Mouse (Mus musculus) heart, adult 2 months (tissue): ENCODE measurements around the gene Rbbp7. TPM values are rescaled to one million over a fixed set of nuclear protein-coding genes. Genes with fewer than 3 reads are reported as not detected.
A peak's percentile ranks its signal among the peaks of the same experiment; 100 is the strongest.

ENCODE experiments used
- DNase-seq, 2 experiments: peaks; one replicate each; pipeline ENCODE4 v3.0.0; 2021
- H3K27ac ChIP-seq: fragments of 200-600 bp; 2 replicates; pipeline ENCODE4 v1.8.1; 2022
- H3K27me3 ChIP-seq: fragments of 200-500 bp; 2 replicates; pipeline ENCODE4 v1.6.1; 2012; ENCODE audit warnings: mild to moderate bottlenecking, low read length, inconsistent platforms, mixed read lengths; ENCODE audit not compliant: control insufficient read depth, insufficient read depth
- H3K36me3 ChIP-seq: fragments of 200-500 bp; 2 replicates; pipeline ENCODE4 v1.6.1; 2012; ENCODE audit warnings: low read length, inconsistent platforms; ENCODE audit not compliant: control insufficient read depth, insufficient read depth
- H3K4me1 ChIP-seq: fragments of 200-500 bp; 2 replicates; pipeline ENCODE4 v1.6.1; 2011; ENCODE audit warnings: low read length; ENCODE audit not compliant: control insufficient read depth, insufficient read depth
- H3K4me3 ChIP-seq: fragments of 200-600 bp; 2 replicates; pipeline ENCODE4 v1.8.1; 2022
- H3K79me2 ChIP-seq: fragments of 200-500 bp; replicated peaks from 2 replicates; pipeline ENCODE4 v1.6.1; 2012; ENCODE audit warnings: mild to moderate bottlenecking, inconsistent platforms, low read length, moderate library complexity, mixed read lengths; ENCODE audit not compliant: control insufficient read depth, insufficient read depth
- H3K9ac ChIP-seq: fragments of 200-500 bp; 2 replicates; pipeline ENCODE4 v1.6.1; 2012; ENCODE audit warnings: low read depth, mild to moderate bottlenecking, control low read depth, inconsistent platforms, low read length, mixed read lengths
- CTCF ChIP-seq: fragments of 200-600 bp; IDR thresholded peaks from 2 replicates; pipeline ENCODE4 v1.8.1; 2022; ENCODE audit warnings: antibody characterized with exemption, mild to moderate bottlenecking, moderate library complexity
- EP300 ChIP-seq: fragments of 200-500 bp; IDR thresholded peaks from 2 replicates; pipeline ENCODE4 v1.6.1; 2011; ENCODE audit warnings: low read depth, low read length, control low read depth; ENCODE audit not compliant: insufficient read depth
- POLR2A ChIP-seq: fragments of 200-500 bp; IDR thresholded peaks from 2 replicates; pipeline ENCODE4 v1.6.1; 2011; ENCODE audit warnings: mild to moderate bottlenecking, low read depth, low read length, control low read depth; ENCODE audit not compliant: insufficient read depth
- WGBS: fragments of 180-500 bp; shearing (Covaris S2); methylation state at CpG from one replicate; pipeline ENCODE4 v1.1.7; 2018; 5-methylcytosine and 5-hydroxymethylcytosine counted together
- intact Hi-C: fragments of 180-260 bp; cut with DNase I; formaldehyde crosslinking; loops from one replicate; pipeline ENCODE4 v1.15.1; 2025
- polyA plus RNA-seq: library from polyadenylated mRNA; depleted of rRNA; stranded (reverse); fragments of >200 nt; gene quantifications from 2 replicates; pipeline ENCODE4 v1.2.3, GENCODE M21; 2012
- total RNA-seq, 2 experiments: library from RNA; stranded (reverse); gene quantifications; 2 replicates each; pipeline ENCODE4 v1.2.3; 2021

Gene Rbbp7
- total and polyA plus RNA-seq, 3 experiments, result 80.6 to 153 (median 134) TPM

DNA sequence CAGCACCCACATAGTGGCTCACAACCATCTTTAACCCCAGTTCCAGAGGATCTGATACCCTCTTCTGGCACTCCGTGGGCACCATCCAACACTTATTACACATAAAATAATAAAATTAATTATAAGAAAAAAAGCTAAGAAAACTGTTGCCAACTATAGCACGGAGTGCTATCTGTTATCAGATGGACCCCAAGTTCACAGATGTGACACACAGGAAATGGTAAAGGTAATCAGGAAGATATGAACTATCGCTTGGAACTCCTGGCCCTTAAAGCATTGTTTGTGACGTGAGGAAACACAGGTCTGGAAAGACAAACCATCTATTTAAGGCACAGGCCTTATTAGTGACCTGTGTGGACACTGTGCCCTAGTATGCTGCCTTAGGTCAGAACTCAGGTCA lies 30.2 kb upstream of the Rbbp7 start:
- H3K9ac ChIP-seq, result no peak overlapping the region
- no peak overlapping the region for H3K4me3 ChIP-seq
- DNase-seq, result no peak
- no peaks in the 10 kb centered on the region; the same call in 1 of the 2 replicates for H3K4me1 ChIP-seq
- intact Hi-C loops, result no loop called here
- WGBS, result 67% methylated on average over 4 of the region's 4 CpGs
- no peak for TF ChIP-seq POLR2A
- TF ChIP-seq CTCF, result no peak
- TF ChIP-seq EP300, result no peak
- H3K79me2 ChIP-seq, result no peaks in the 10 kb centered on the region
- H3K27me3 ChIP-seq, result no peaks in the 10 kb centered on the region
- H3K27ac ChIP-seq, result no peak overlapping the region
- no peaks in the 10 kb centered on the region for H3K36me3 ChIP-seq

- Histone ChIP-seq H3K27me3 (no peaks in the 10 kb centered on the region), H3K4me3 (peak overlapping the region; percentile 49), H3K27ac (peak overlapping the region; percentile 86), H3K36me3 (no peaks in the 10 kb centered on the region), H3K4me1 (no peaks in the 10 kb centered on the region; the same call in 1 of the 2 replicates), H3K79me2 (no peaks in the 10 kb centered on the region), H3K9ac (peak overlapping the region; percentile 78)
- intact Hi-C loops, result loop anchor here (1.0 to 2.0 kb wide), 2 partner anchors 14 to 25 kb away; partner anchors contain the start of gene Rbbp7
- 25% methylated on average over 25 of the region's 25 CpGs for WGBS
- DNase-seq, result peak; percentile 72 to 73
- TF ChIP-seq CTCF, result peak; percentile 76
- TF ChIP-seq EP300, result no peak
- TF ChIP-seq POLR2A, result no peak
These were observed 24.9 kb upstream of the Rbbp7 start for GRCm38 (mm10) chrX:162734997-162735929.

DNA sequence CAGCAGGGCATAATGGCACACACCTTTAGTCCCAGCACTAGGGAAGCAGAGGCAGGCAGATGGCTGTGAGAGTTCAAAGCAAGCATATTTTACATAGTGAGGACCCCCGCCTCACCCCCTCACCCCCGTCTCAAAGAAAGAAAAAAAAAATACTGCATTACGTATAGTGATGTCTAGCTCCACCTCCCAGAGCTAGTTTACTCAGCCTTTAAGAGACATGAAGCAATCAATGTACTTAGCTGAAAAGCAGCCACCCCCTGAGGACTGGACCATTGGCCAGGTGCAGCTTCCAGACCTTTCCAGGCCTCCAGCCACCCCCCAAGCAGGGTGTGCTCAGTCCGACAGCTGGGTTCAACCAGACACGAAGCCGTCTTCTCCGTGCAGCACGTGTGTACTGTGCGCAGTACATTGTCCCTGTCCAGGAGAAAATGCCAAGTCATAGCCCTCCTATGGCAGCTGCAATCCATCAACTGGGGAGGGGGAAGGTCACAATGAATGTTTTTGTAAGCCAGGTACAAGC lies 24.0 kb upstream of the Rbbp7 start:
- intact Hi-C loops, result no loop called here
- H3K27me3 ChIP-seq, result no peaks in the 10 kb centered on the region
- H3K9ac ChIP-seq, result no peak overlapping the region
- 38% methylated on average over 9 of the region's 9 CpGs for WGBS
- TF ChIP-seq POLR2A (no peak), CTCF (no peak), EP300 (no peak)
- no peaks in the 10 kb centered on the region for H3K79me2 ChIP-seq
- DNase-seq, result peak; percentile 10 to 33
- H3K4me3 ChIP-seq, result peak overlapping the region; percentile 49
- H3K27ac ChIP-seq, result peak overlapping the region; percentile 86; the same call in 1 of the 2 replicates
- no peaks in the 10 kb centered on the region; the same call in 1 of the 2 replicates for H3K4me1 ChIP-seq
- no peaks in the 10 kb centered on the region for H3K36me3 ChIP-seq

DNA sequence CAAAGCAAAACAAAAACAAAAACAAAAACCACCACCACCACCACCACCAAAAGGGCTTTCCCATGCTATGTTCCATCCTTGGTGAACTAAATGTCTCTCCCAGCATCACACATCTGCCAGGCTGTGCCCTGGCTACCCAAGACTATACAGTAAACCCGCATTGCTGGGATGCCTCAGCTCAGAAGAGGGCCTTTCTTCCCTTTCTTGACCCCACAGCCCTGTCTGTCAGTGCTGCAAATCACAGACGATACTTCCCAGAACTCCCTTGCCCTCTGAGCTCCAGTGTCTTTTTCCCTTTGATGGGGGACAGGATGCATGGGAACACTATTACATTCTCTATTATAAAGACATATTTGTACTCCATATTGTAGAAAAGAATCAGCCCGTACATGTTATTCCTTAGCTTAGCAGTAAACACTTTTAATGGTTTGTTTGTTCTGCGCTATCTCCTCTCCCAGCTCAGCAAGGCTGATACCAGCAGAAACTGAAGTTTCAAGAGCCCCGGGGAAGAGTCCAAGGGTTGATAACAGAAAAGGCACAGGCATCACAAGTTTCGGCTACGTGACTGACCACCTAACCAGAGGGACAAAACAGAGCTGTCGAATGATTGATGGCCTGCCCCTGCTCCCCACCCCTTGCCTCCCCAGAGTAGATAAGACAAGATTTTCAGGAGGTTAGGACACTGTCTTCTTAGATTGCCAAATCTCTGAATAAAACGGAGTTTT lies 11.3 kb upstream of the Rbbp7 start:
- Histone ChIP-seq H3K9ac (no peak overlapping the region), H3K27me3 (no peaks in the 10 kb centered on the region), H3K4me3 (no peak overlapping the region), H3K36me3 (no peaks in the 10 kb centered on the region), H3K27ac (no peak overlapping the region), H3K4me1 (no peaks in the 10 kb centered on the region), H3K79me2 (no peaks in the 10 kb centered on the region)
- TF ChIP-seq POLR2A, result no peak
- no peak for DNase-seq
- intact Hi-C loops, result no loop called here
- WGBS, result 40% methylated on average over 9 of the region's 9 CpGs

GRCm38 (mm10) chrX:162752418-162752817 lies 7.8 kb upstream of the Rbbp7 start:
- Histone ChIP-seq H3K4me1 (no peaks in the 10 kb centered on the region), H3K79me2 (no peaks in the 10 kb centered on the region), H3K4me3 (no peak overlapping the region), H3K27ac (no peak overlapping the region), H3K36me3 (no peaks in the 10 kb centered on the region), H3K9ac (no peak overlapping the region), H3K27me3 (no peaks in the 10 kb centered on the region)
- intact Hi-C loops, result no loop called here
- no peak for DNase-seq
- no peak for TF ChIP-seq POLR2A
- no peak for TF ChIP-seq EP300
- TF ChIP-seq CTCF, result no peak
- 88% methylated on average over 2 of the region's 2 CpGs for WGBS

DNA sequence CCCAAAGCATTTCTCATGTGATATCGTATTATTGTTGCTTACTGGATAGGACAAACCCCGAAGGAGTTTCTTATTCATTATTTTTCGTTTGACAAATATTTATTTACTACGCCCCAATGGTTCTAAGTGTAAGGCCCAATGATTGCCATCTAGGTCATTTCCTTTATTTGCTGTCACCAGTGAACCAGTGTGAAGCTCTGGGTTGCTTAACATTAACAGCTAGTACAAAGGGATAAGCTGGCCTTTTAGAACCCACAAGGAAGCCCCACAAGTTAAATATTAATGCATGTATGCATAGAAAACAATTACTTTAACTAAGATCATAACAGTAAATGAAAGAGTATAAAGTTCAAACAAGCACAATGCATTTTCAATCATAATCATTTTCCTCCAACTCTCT lies 5.9 kb upstream of the Rbbp7 start:
- intact Hi-C loops, result no loop called here
- Histone ChIP-seq H3K27me3 (no peaks in the 10 kb centered on the region), H3K9ac (no peak overlapping the region), H3K4me3 (no peak overlapping the region), H3K27ac (no peak overlapping the region), H3K36me3 (no peaks in the 10 kb centered on the region), H3K4me1 (no peaks in the 10 kb centered on the region), H3K79me2 (no peaks in the 10 kb centered on the region)
- WGBS, result 87% methylated on average over 4 of the region's 4 CpGs
- DNase-seq, result no peak
- TF ChIP-seq POLR2A, result no peak
- TF ChIP-seq CTCF, result no peak
- no peak for TF ChIP-seq EP300
